Mouse (Mus musculus) 3T3-L1 (cell line): ENCODE results near the gene Cct2.
"Not testable (repeated sequence)": the region's sequence is repeated elsewhere in the genome, so short reads cannot be mapped to it uniquely, and the experiment has no call there.

ENCODE experiments used
- DNase-seq: peaks from one replicate; pipeline ENCODE4 v3.0.0-alpha.2; 2015; ENCODE audit warnings: low read depth, low spot score

The Cct2 gene

DNA sequence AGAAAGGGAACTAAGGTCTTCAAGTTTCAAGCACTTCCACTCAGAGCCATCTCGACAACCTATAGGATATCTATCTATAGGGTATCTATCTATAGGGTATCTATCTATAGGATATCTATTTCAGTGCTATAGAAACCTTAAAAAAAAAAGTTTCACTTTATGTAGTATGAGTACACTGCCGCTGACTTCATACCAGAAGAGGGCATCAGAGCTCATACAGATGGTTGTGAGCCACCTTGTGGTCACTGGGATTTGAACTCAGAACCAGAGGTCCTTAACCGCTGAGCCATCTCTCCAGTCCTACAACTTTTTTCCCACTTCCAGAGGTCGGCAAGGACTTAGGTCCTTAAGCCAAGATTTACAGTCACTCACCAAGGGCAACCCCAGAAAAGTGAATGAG is 7.9 kb downstream of the Cct2 start:
- DNase-seq, result peak; percentile 38

DNA sequence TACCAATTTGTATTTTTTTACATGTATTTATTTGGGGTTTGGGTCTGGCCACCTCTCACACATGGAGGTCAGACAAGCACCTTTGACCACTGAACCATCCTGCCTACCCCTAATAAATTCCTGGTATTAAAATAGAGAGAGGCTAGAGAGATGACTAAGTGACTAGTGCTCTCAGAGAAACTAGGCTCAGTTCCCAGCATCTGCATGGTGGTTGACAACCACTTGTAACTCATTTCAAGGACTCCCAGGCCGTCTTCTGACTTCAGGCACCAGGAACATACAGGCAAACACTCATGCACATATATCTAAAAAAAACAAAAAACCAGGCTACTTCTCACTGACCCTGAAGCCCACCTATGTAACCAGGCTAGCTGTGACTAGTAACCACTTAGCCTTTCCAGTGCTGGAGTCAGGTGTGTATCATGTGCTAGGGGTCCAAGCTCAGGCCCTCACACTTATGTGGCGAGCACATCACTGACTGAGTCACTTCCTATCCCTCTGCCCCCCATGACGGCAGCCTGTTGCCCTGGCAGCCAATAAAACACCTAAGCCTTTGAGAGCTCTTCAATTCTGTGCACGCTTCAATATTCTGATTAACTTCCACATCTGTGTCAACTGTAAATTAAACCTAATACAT is 13.5 kb downstream of the Cct2 start:
- peak; percentile 25 for DNase-seq

DNA sequence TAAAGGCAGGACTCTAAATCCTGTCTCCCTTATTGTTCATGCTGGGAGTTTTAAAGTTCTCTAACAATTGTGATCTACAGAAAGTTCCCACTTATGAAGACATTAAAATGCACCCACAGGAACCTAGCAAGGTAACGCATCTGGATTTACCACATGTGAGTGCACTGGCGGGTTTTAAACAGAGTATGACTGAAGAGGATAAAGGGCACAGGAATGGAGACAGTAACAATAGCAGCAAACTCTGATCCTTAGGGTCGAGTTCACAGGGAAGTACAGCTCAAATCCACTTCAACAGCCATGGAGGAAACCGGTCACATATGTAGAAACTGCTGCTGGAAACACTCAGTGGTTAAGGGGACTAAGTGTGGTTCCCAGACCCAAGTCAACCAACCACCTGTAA is 14.4 kb downstream of the Cct2 start:
- no peak for DNase-seq

DNA sequence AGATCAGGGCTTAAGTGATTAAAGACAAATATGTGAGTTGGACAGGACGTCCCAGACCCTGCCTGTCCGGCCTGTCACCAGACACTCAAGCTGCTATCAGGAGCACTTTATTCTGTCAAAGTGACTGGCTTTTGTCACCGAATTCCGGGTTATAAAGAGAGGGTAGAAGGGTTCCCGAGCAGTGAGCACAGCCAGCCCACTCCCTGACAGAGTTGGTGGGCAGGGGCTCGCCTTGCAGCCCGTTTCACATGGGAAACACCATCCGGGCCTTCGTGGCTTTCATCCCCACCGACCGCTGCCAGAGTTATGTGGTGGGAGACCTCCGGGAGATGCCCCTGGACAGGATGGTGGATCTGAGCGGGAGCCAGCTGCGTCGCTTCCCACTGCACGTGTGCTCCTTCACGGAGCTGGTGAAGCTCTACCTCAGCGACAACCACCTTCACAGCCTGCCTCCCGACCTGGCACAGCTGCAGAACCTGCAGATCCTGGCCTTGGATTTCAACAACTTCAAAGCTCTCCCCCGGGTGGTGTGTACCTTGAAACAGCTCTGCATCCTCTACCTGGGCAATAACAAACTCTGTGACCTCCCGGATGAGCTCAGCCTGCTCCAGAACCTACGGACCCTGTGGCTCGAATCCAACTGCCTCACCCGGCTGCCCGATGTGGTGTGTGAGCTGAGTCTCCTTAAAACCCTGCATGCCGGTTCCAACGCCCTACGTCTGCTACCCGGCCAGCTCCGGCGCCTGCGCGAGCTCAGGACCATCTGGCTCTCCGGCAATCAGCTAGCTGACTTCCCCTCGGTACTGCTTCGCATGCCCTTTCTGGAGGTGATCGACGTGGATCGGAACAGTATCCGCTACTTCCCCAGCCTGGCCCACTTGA is 18.2 kb downstream of the Cct2 start, which contains the start of gene Lrrc10:
Gene Lrrc10, plus strand, starts transcription at position 167 of the 882 bp plus-strand sequence.
- no peak for DNase-seq

GRCm38 (mm10) chr10:117043497-117044166 is 20.0 kb downstream of the Cct2 start:
- peak; percentile 20 for DNase-seq

GRCm38 (mm10) chr10:117042295-117042694 is 21.3 kb downstream of the Cct2 start:
- no peak for DNase-seq

GRCm38 (mm10) chr10:117040355-117040754 is 23.3 kb downstream of the Cct2 start:
- DNase-seq, result peak; percentile 75

GRCm38 (mm10) chr10:117033785-117034184 is 29.8 kb downstream of the Cct2 start:
- peak; percentile 91 for DNase-seq

- DNase-seq, result no peak
Measured at GRCm38 (mm10) chr10:117031160-117031559, 32.5 kb downstream of the Cct2 start.

GRCm38 (mm10) chr10:117026176-117026575 is 37.4 kb downstream of the Cct2 start:
- DNase-seq, result no peak

GRCm38 (mm10) chr10:117025776-117026175 is 37.8 kb downstream of the Cct2 start:
- not testable (repeated sequence) for DNase-seq

DNA sequence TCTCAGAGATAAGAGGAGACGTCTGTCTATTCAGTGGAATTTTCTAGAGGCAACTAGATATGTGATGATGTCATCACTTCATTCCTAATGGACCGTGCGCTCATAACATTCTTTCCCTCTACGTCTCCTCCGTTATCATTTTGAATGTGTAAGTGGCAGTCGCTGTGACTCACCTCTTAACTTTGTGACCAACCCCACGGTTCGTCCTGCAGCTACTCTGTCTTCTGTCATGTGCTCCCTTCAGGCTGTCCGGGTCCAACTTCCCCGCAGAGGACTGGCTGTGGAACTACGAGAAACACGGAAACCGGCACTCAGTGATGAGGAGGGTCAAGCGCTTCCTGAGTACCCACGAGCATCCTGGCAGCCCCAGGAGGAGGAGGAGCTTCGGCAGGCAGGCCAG is 39.9 kb downstream of the Cct2 start:
- peak; percentile 41 for DNase-seq

DNA sequence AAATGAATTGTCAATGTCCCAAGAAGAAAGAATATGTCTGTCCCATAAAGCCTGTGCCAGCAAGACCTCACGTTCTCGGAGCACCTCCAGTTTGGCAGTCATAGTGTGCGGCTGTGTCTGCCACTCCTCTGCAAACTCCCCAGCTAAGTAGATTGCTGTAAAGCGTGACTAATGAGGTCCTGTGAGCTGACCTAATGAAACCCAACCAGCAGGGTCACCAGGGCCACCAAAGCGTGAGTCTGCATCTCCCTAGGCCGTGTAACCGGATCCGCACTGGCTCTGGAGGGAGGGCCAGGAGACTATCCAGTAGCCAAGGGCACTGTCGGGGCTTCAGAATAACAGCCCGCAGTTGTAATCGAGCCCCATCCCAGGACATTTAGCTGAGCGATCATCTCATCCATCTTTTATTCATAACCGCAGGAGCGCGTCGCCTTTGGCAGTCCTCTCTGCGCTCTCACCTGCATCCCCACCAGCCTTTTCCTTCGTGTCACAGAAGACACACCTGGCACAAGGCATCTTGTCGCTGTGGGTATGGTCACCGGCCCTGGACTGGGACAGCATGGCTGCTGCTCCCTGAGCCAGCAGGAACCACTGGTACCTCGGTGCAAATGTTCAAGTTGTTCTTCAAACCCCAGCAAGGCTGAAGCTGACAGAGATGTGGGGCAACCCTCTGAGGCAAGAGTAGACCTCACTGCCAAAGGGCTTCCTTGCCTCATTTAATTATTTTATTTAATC is 42.4 kb downstream of the Cct2 start:
- peak; percentile 5 for DNase-seq

- peak; percentile 55 for DNase-seq
Measured at GRCm38 (mm10) chr10:117018281-117018840, 45.3 kb downstream of the Cct2 start.

DNA sequence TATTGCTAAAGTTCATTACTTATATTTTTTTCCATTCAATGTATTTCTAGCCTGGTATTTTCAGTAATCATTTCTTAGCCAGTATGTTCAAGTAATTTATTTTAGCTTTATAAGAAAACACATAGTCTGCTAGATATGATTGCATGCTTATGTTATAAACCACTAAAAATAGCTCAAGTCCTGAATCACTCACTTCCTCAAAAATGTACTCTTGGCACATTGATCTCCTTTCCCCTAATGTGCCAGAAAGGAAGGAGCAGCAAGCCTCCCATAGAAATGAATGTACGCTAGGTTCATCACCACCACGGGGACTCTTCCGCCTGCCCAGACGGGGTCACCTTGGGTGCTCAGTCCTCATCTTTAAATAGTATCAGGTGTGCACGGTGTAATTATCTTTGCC is 49.0 kb downstream of the Cct2 start:
- peak; percentile 53 for DNase-seq

- peak; percentile 64 for DNase-seq
Measured at GRCm38 (mm10) chr10:117013689-117014390, 49.8 kb downstream of the Cct2 start.

DNA sequence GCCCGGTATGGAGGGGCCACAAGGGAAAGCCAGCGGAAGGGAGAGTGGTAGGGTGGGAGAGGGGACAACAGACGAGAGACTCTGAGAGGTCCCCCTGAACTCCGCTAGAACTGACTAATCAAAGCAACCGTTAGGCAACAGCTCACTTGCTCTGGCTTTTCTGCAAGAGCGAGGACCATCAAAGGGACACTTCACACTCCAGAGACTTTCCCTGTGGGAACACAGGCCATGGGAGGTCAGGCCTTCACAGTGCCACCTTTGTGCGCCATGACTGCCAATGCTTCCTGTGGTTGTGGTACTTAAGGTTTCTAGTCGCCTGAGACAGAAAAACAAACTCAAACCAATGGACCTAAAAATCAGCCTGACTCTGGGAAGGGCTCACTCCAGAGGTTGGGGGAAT is 52.6 kb downstream of the Cct2 start:
- no peak for DNase-seq

DNA sequence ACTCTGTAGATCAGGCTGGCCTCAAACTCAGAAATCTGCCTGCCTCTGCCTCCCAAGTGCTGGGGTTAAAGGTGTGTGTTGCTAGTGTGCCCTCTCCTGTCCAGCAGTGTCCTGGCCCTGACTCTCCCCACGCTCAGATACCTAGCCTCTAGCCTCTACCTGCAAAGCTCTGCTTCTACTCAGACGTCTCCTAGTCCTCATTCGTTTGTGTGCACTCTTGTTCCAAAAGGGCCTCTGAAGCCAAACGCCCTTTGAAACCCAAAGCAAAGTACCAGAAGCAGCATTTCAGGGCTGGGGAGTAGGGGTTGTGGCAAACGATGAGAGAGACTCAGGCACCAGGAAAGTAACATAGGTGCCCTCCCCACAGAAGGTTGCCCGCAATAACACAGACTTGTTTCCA is 53.9 kb downstream of the Cct2 start:
- no peak for DNase-seq

DNA sequence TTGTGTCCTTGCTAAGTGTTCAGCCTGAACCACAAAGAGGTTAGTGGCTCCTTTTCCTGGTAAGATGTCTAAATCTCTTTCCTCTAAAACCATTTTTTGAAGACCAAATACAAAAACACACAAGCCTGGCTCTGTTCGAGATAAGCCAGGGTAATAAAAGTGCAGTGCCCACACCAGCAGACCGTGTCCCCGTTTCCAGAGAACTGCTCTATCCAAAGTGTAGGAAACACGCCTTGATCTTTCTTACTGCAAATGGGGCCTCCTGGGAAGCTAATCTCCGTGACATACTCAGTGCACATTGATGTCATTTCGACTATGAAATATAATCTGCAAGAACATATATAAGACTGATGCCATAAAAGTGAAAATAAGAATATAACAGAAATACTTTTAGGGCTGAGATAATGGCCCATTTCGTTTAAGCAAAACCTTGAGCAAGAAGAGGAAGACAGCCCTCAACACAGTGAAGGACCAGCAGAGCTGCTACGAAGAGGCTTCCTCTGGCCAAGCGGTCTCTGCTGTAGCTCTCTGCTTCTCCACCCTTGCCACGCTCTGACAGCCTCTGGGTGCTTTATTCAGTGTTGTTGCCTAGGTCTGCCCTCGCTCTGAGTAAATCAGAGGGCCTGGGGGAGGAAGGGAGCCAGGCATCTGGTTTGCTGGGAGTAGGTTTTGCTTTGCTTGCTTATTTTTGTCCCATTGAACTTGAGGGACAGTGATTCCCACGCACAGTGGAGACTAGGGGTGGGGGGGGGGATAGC is 57.7 kb downstream of the Cct2 start:
- no peak for DNase-seq

DNA sequence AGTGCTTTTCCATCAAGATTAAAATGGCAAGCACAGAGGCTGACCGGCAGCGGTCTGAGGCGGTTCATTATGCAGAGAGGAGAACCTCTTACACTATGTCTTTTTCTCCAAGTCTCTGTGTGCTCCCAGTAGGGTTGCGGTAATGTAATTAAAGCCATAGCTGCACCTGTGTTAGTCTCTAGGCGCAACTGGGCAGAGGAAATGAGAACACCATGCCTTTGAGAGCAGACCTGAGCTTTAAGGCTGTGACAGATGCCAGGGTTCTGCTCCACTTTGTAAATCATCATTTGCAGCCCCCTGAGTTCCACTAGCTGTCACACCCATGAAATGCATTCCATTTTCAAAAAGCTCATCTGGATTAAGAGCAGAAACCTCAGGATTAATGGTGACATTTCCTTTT is 58.9 kb downstream of the Cct2 start:
- no peak for DNase-seq
